Mouse (Mus musculus): ENCODE measurements around the gene Tenm2.
A peak's percentile ranks its signal among the peaks of the same experiment; 100 is the strongest.

Gene Tenm2

GRCm38 (mm10) chr11:36286246-36286645 is 949.5 kb downstream of the Tenm2 start:
- no peak for DNase-seq (ENCODE audit: low read depth, low spot score)

- no peak for DNase-seq (ENCODE audit: low read depth, low spot score)
Measured at GRCm38 (mm10) chr11:36280533-36280932, 955.2 kb downstream of the Tenm2 start.

GRCm38 (mm10) chr11:36277903-36278215 is 957.9 kb downstream of the Tenm2 start:
- no peak for DNase-seq (ENCODE audit: low read depth, low spot score)

- DNase-seq (ENCODE audit: low read depth, low spot score): no peak
Measured at GRCm38 (mm10) chr11:36277192-36277902, 958.4 kb downstream of the Tenm2 start.

- no peak for DNase-seq (ENCODE audit: low read depth, low spot score)
Measured at GRCm38 (mm10) chr11:36276015-36276414, 959.7 kb downstream of the Tenm2 start.

GRCm38 (mm10) chr11:36272149-36272548 is 963.6 kb downstream of the Tenm2 start:
- peak; percentile 69 for DNase-seq (ENCODE audit: low read depth, low spot score)

- peak; percentile 51 for DNase-seq (ENCODE audit: low read depth, low spot score)
Measured at GRCm38 (mm10) chr11:36269945-36270344, 965.8 kb downstream of the Tenm2 start.

GRCm38 (mm10) chr11:36264776-36265466 is 970.8 kb downstream of the Tenm2 start:
- DNase-seq (ENCODE audit: low read depth, low spot score): peak; percentile 71

- no peak for DNase-seq (ENCODE audit: low read depth, low spot score)
Measured at GRCm38 (mm10) chr11:36263840-36264239, 971.9 kb downstream of the Tenm2 start.

- no peak for DNase-seq (ENCODE audit: low read depth, low spot score)
Measured at GRCm38 (mm10) chr11:36257187-36257586, 978.6 kb downstream of the Tenm2 start.

- DNase-seq (ENCODE audit: low read depth, low spot score): peak; percentile 77
Measured at GRCm38 (mm10) chr11:36256747-36257146, 979.0 kb downstream of the Tenm2 start.

GRCm38 (mm10) chr11:36254019-36254418 is 981.7 kb downstream of the Tenm2 start:
- no peak for DNase-seq (ENCODE audit: low read depth, low spot score)

GRCm38 (mm10) chr11:36250111-36250510 is 985.7 kb downstream of the Tenm2 start:
- no peak for DNase-seq (ENCODE audit: low read depth, low spot score)

- DNase-seq (ENCODE audit: low read depth, low spot score): peak; percentile 50
Measured at GRCm38 (mm10) chr11:36246152-36246551, 989.6 kb downstream of the Tenm2 start.

- DNase-seq (ENCODE audit: low read depth, low spot score): no peak
Measured at GRCm38 (mm10) chr11:36244491-36244882, 991.3 kb downstream of the Tenm2 start.

GRCm38 (mm10) chr11:36243747-36244490 is 991.8 kb downstream of the Tenm2 start:
- DNase-seq (ENCODE audit: low read depth, low spot score): peak; percentile 81

- DNase-seq (ENCODE audit: low read depth, low spot score): peak; percentile 61
Measured at GRCm38 (mm10) chr11:36238890-36239289, 996.9 kb downstream of the Tenm2 start.

- no peak for DNase-seq (ENCODE audit: low read depth, low spot score)
Measured at GRCm38 (mm10) chr11:36228654-36229053, 1007.1 kb downstream of the Tenm2 start.

GRCm38 (mm10) chr11:36228196-36228595 is 1007.6 kb downstream of the Tenm2 start:
- peak; percentile 48 for DNase-seq (ENCODE audit: low read depth, low spot score)

GRCm38 (mm10) chr11:36226061-36226460 is 1009.7 kb downstream of the Tenm2 start:
- DNase-seq (ENCODE audit: low read depth, low spot score): no peak

- no peak for DNase-seq (ENCODE audit: low read depth, low spot score)
Measured at GRCm38 (mm10) chr11:36223716-36224439, 1011.9 kb downstream of the Tenm2 start.

GRCm38 (mm10) chr11:36222071-36222470 is 1013.7 kb downstream of the Tenm2 start:
- no peak for DNase-seq (ENCODE audit: low read depth, low spot score)

Data from brain, adult 2 months (tissue).